Mouse (Mus musculus) forebrain, postnatal 0 days (tissue): ENCODE measurements at regions not wholly inside any gene's neighbourhood (a gene's known extent, or its start where the extent isn't known, plus 50 kb on each side); places are given as distances from the start of the nearest gene placed in this dataset.

Experiments
- ATAC-seq: fragments of 200-750 bp; cut with Nextera tagmentation; 2 replicates; pipeline ENCODE4 v1.8.0; 2017; ENCODE audit warnings: mild to moderate bottlenecking, moderate library complexity
- DNase-seq: peaks from one replicate; pipeline ENCODE4 v3.0.0-alpha.2; 2015
- H3K27ac ChIP-seq: fragments of 300-500 bp; sonication (generic); 2 replicates; pipeline ENCODE4 v1.5.1; 2014; ENCODE audit warnings: low read depth, mild to moderate bottlenecking, antibody characterized with exemption, low read length, moderate library complexity, mixed read lengths
- H3K27me3 ChIP-seq: fragments of 300-500 bp; sonication (generic); 2 replicates; pipeline ENCODE4 v1.6.1; 2014; ENCODE audit warnings: mild to moderate bottlenecking, low read length, mixed read lengths; ENCODE audit not compliant: insufficient read depth
- H3K36me3 ChIP-seq: fragments of 300-500 bp; sonication (generic); 2 replicates; pipeline ENCODE4 v1.6.1; 2014; ENCODE audit warnings: mild to moderate bottlenecking, moderate library complexity; ENCODE audit not compliant: insufficient read depth
- H3K4me1 ChIP-seq: fragments of 300-500 bp; sonication (generic); 2 replicates; pipeline ENCODE4 v1.6.1; 2014; ENCODE audit warnings: antibody characterized with exemption; ENCODE audit not compliant: insufficient read depth
- H3K4me2 ChIP-seq: fragments of 300-500 bp; sonication (generic); 2 replicates; pipeline ENCODE4 v1.6.1; 2014; ENCODE audit warnings: low read depth, mild to moderate bottlenecking, moderate library complexity
- H3K4me3 ChIP-seq: fragments of 300-500 bp; sonication (generic); 2 replicates; pipeline ENCODE4 v1.5.1; 2014; ENCODE audit warnings: low read depth, low read length, mixed read lengths
- H3K9ac ChIP-seq: fragments of 300-500 bp; sonication (generic); 2 replicates; pipeline ENCODE4 v1.6.1; 2014; ENCODE audit warnings: mild to moderate bottlenecking
- H3K9me3 ChIP-seq: fragments of 300-500 bp; sonication (generic); 2 replicates; pipeline ENCODE4 v1.6.1; 2016; ENCODE audit warnings: low read length
- CTCF ChIP-seq: sonication (generic); IDR thresholded peaks from 2 replicates; pipeline ENCODE4 v1.5.1; 2016; ENCODE audit warnings: antibody characterized with exemption, control low read depth, low read depth
- WGBS: fragments of 180-500 bp; shearing (Covaris S2); extraction: QIAGEN DNeasy Blood & Tissue Kit; methylation state at CpG from one replicate; pipeline ENCODE4 v1.1.7; 2014; 5-methylcytosine and 5-hydroxymethylcytosine counted together

DNA sequence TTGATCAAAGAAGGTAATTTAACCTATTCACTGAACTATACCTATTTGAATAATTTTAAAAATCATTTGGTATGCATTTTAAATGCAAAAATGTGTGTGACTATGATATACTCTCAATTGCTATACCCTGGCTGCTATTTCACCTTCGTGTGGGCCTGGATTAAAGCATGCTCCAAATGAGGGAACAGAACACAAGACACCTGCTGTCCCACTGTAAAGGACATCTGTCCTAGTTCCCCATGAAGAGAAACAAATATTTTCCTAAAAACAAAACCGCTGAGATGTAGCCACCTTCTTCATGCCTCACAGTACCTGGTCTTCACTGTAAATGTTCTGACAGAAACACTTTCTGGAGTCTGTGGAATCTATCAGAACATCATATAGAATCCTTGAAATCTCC, 294.0 kb downstream of the Ube2cbp start:
- WGBS, result 84% methylated on average over 2 of the region's 2 CpGs
- Histone ChIP-seq H3K4me2 (no peak overlapping the region), H3K9me3 (no peaks in the 10 kb centered on the region), H3K9ac (no peak overlapping the region), H3K4me3 (no peak overlapping the region), H3K36me3 (no peaks in the 10 kb centered on the region), H3K4me1 (no peaks in the 10 kb centered on the region), H3K27ac (no peak overlapping the region), H3K27me3 (no peaks in the 10 kb centered on the region)
- no peak for TF ChIP-seq CTCF
- ATAC-seq (no peak), DNase-seq (no peak)

DNA sequence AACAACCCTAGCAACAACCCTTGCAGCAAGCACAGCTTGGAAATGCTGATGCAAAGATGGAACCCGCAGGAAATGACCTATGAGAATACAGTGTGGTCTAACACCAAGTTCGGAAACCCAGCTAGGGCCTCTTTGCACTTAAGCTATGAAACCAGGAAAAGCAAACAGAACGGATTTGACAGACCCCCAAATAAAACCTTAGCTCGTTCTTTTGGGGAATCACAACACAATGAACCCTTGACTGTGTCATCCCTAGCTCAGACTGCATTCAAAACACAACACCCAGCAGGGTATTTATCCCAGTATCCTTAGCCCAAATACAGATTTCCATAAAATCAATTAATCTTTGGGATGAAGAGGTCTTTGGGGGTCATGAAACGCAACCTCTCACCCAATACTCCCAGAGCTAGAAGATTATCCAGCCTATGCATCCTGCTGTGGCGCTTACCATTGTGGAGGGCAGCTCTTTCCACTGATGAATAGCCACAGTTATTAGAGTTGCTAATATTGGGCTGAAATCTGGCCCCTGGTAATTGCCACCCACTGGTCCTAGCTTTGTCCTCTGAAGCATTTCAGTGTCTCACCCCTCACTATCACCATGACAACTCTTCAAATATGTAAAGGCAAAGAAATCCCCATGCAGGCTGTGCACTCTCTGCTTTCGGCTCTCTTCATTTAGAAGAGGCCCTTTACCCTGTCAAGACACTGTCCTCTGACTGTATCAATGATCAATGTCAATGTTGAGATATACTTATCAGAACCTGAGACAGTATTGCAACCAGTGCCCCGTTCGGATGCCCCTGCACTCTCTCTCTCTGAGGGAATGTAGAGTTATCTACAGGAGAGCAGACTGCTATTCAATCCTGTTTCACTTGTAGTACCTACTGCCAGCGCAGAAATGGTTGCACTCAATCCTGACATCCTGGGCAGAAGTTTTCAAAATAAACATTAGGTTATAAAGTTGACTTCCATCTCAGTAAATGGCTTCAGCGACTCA, 277.7 kb downstream of the Ube2cbp start:
- no peaks in the 10 kb centered on the region for H3K36me3 ChIP-seq
- no peaks in the 10 kb centered on the region; the same call in 1 of the 2 replicates for H3K27me3 ChIP-seq
- no peak overlapping the region for H3K27ac ChIP-seq
- ATAC-seq, result peak; percentile 38
- H3K4me2 ChIP-seq, result no peak overlapping the region
- H3K4me1 ChIP-seq, result no peaks in the 10 kb centered on the region
- 31% methylated on average over 11 of the region's 11 CpGs for WGBS
- H3K9ac ChIP-seq, result no peak overlapping the region
- no peaks in the 10 kb centered on the region for H3K9me3 ChIP-seq
- no peak for TF ChIP-seq CTCF
- DNase-seq, result no peak
- H3K4me3 ChIP-seq, result no peak overlapping the region

DNA sequence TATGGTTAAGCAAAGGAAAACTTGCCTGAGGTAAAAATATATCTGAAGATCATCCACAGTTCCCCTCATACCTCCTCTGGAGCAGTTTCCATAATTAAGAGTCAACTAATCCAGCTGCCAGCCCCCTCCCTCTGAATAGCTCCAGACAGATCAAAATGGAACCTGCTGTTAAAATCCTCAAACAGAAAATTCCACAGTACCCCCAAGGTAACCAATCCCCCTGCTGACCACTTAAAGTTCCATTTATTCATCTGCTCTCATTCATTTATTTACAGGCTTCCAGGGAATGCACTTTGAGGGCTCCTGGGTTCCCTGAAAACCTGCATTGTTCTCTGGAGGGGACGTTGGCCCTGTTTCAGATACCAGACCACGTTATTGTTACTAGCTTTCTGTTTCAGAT, 275.9 kb downstream of the Ube2cbp start:
- H3K27me3 ChIP-seq, result no peaks in the 10 kb centered on the region; the same call in 1 of the 2 replicates
- H3K36me3 ChIP-seq, result no peaks in the 10 kb centered on the region
- H3K9ac ChIP-seq, result no peak overlapping the region
- WGBS, result 10% methylated on average over 2 of the region's 2 CpGs
- H3K4me2 ChIP-seq, result no peak overlapping the region
- ATAC-seq (no peak), DNase-seq (no peak)
- no peak overlapping the region for H3K27ac ChIP-seq
- no peak for TF ChIP-seq CTCF
- H3K4me1 ChIP-seq, result no peaks in the 10 kb centered on the region
- no peak overlapping the region for H3K4me3 ChIP-seq
- no peaks in the 10 kb centered on the region for H3K9me3 ChIP-seq

- no peak overlapping the region for H3K27ac ChIP-seq
- ATAC-seq (peak; percentile 78), DNase-seq (peak; percentile 60)
- WGBS, result 55% methylated on average over 3 of the region's 3 CpGs
- H3K27me3 ChIP-seq, result no peaks in the 10 kb centered on the region
- TF ChIP-seq CTCF, result no peak
- no peak overlapping the region for H3K4me3 ChIP-seq
- no peak overlapping the region for H3K4me2 ChIP-seq
- H3K9me3 ChIP-seq, result no peaks in the 10 kb centered on the region
- no peaks in the 10 kb centered on the region for H3K36me3 ChIP-seq
- no peaks in the 10 kb centered on the region for H3K4me1 ChIP-seq
- no peak overlapping the region for H3K9ac ChIP-seq
Observed at GRCm38 (mm10) chr9:86205041-86205440, 259.7 kb downstream of the Ube2cbp start.

- no peak for TF ChIP-seq CTCF
- Histone ChIP-seq H3K4me3 (no peak overlapping the region), H3K27me3 (no peaks in the 10 kb centered on the region), H3K4me2 (no peak overlapping the region), H3K9me3 (no peaks in the 10 kb centered on the region), H3K4me1 (no peaks in the 10 kb centered on the region), H3K27ac (peak overlapping the region; percentile 21; the same call in 1 of the 2 replicates), H3K9ac (no peak overlapping the region), H3K36me3 (no peaks in the 10 kb centered on the region)
- ATAC-seq (peak; percentile 84), DNase-seq (peak; percentile 43)
- WGBS, result 54% methylated on average over 5 of the region's 5 CpGs
Observed at GRCm38 (mm10) chr9:86208334-86208925, 256.3 kb downstream of the Ube2cbp start.

- TF ChIP-seq CTCF, result no peak
- no peak for ATAC-seq
- H3K4me3 ChIP-seq, result no peak overlapping the region
- 53% methylated on average over 3 of the region's 3 CpGs for WGBS
- no peak overlapping the region for H3K4me2 ChIP-seq
- no peak for DNase-seq
- no peaks in the 10 kb centered on the region for H3K9me3 ChIP-seq
- H3K9ac ChIP-seq, result no peak overlapping the region
- H3K4me1 ChIP-seq, result no peaks in the 10 kb centered on the region
- H3K27me3 ChIP-seq, result no peaks in the 10 kb centered on the region
- H3K27ac ChIP-seq, result no peak overlapping the region
- no peaks in the 10 kb centered on the region for H3K36me3 ChIP-seq
Observed at GRCm38 (mm10) chr9:86211267-86211666, 253.5 kb downstream of the Ube2cbp start.

GRCm38 (mm10) chr9:86219669-86220068, 245.1 kb downstream of the Ube2cbp start:
- no peaks in the 10 kb centered on the region for H3K4me1 ChIP-seq
- H3K4me2 ChIP-seq, result no peak overlapping the region
- TF ChIP-seq CTCF, result no peak
- no peak overlapping the region for H3K27ac ChIP-seq
- no peak overlapping the region for H3K4me3 ChIP-seq
- H3K9me3 ChIP-seq, result no peaks in the 10 kb centered on the region
- WGBS, result 80% methylated on average over 4 of the region's 4 CpGs
- DNase-seq (no peak), ATAC-seq (no peak)
- H3K9ac ChIP-seq, result no peak overlapping the region
- no peaks in the 10 kb centered on the region for H3K27me3 ChIP-seq
- no peaks in the 10 kb centered on the region for H3K36me3 ChIP-seq
